Mouse (Mus musculus): ENCODE results near the gene Gm20388.
"Not testable (repeated sequence)": the region's sequence is repeated elsewhere in the genome, so short reads cannot be mapped to it uniquely, and the experiment has no call there.

Gm20388 gene

GRCm38 (mm10) chr8:123100288-123100687 lies 3189.6 kb downstream of the Gm20388 start:
- no peak for DNase-seq (ENCODE audit: extremely low spot score)

GRCm38 (mm10) chr8:123101244-123101643 lies 3190.6 kb downstream of the Gm20388 start:
- DNase-seq (ENCODE audit: extremely low spot score), result no peak

- peak; percentile 98 for DNase-seq (ENCODE audit: extremely low spot score)
Measured at GRCm38 (mm10) chr8:123101735-123102685, 3191.4 kb downstream of the Gm20388 start, which contains the start of gene Rpl13. Gene Rpl13 (plus strand): TSS chr8:123102350.

GRCm38 (mm10) chr8:123102855-123103254 lies 3192.2 kb downstream of the Gm20388 start:
- DNase-seq (ENCODE audit: extremely low spot score), result not testable (repeated sequence)

GRCm38 (mm10) chr8:123103285-123103684 lies 3192.6 kb downstream of the Gm20388 start:
- no peak for DNase-seq (ENCODE audit: extremely low spot score)

- no peak for DNase-seq (ENCODE audit: extremely low spot score)
Measured at GRCm38 (mm10) chr8:123104046-123104767, 3193.6 kb downstream of the Gm20388 start.

- DNase-seq (ENCODE audit: extremely low spot score), result peak; percentile 63
Measured at GRCm38 (mm10) chr8:123105553-123106326, 3195.1 kb downstream of the Gm20388 start.

- DNase-seq (ENCODE audit: extremely low spot score), result peak; percentile 55
Measured at GRCm38 (mm10) chr8:123106531-123106930, 3195.9 kb downstream of the Gm20388 start.

GRCm38 (mm10) chr8:123108010-123108409 lies 3197.4 kb downstream of the Gm20388 start:
- DNase-seq (ENCODE audit: extremely low spot score), result no peak

GRCm38 (mm10) chr8:123108953-123109352 lies 3198.3 kb downstream of the Gm20388 start:
- no peak for DNase-seq (ENCODE audit: extremely low spot score)

- peak; percentile 67 for DNase-seq (ENCODE audit: extremely low spot score)
Measured at GRCm38 (mm10) chr8:123110649-123111048, 3200.0 kb downstream of the Gm20388 start.

- no peak for DNase-seq (ENCODE audit: extremely low spot score)
Measured at GRCm38 (mm10) chr8:123112892-123113291, 3202.3 kb downstream of the Gm20388 start.

GRCm38 (mm10) chr8:123113908-123114469 lies 3203.3 kb downstream of the Gm20388 start:
- DNase-seq (ENCODE audit: extremely low spot score), result no peak

GRCm38 (mm10) chr8:123114644-123115043 lies 3204.0 kb downstream of the Gm20388 start:
- DNase-seq (ENCODE audit: extremely low spot score), result no peak

- no peak for DNase-seq (ENCODE audit: extremely low spot score)
Measured at GRCm38 (mm10) chr8:123117127-123117731, 3206.6 kb downstream of the Gm20388 start, which contains the start of gene Cpne7. Gene Cpne7 (plus strand): TSS chr8:123117374.

- no peak for DNase-seq (ENCODE audit: extremely low spot score)
Measured at GRCm38 (mm10) chr8:123117744-123118143, 3207.1 kb downstream of the Gm20388 start.

GRCm38 (mm10) chr8:123122059-123122458 lies 3211.4 kb downstream of the Gm20388 start:
- DNase-seq (ENCODE audit: extremely low spot score), result no peak

GRCm38 (mm10) chr8:123122670-123123069 lies 3212.0 kb downstream of the Gm20388 start:
- no peak for DNase-seq (ENCODE audit: extremely low spot score)

GRCm38 (mm10) chr8:123126193-123126816 lies 3215.7 kb downstream of the Gm20388 start:
- DNase-seq (ENCODE audit: extremely low spot score), result peak; percentile 89

- DNase-seq (ENCODE audit: extremely low spot score), result no peak
Measured at GRCm38 (mm10) chr8:123131041-123131440, 3220.4 kb downstream of the Gm20388 start.

All from embryo, embryonic 9.5 days (tissue).